Mouse (Mus musculus): ENCODE results near the gene Cngb1. TPM values are rescaled to one million over a fixed set of nuclear protein-coding genes. Genes with fewer than 3 reads are reported as not detected.
"Not testable (repeated sequence)": the region's sequence is repeated elsewhere in the genome, so short reads cannot be mapped to it uniquely, and the experiment has no call there.

Cngb1 gene
- polyA plus RNA-seq, 1 experiment = 0.46 TPM

DNA sequence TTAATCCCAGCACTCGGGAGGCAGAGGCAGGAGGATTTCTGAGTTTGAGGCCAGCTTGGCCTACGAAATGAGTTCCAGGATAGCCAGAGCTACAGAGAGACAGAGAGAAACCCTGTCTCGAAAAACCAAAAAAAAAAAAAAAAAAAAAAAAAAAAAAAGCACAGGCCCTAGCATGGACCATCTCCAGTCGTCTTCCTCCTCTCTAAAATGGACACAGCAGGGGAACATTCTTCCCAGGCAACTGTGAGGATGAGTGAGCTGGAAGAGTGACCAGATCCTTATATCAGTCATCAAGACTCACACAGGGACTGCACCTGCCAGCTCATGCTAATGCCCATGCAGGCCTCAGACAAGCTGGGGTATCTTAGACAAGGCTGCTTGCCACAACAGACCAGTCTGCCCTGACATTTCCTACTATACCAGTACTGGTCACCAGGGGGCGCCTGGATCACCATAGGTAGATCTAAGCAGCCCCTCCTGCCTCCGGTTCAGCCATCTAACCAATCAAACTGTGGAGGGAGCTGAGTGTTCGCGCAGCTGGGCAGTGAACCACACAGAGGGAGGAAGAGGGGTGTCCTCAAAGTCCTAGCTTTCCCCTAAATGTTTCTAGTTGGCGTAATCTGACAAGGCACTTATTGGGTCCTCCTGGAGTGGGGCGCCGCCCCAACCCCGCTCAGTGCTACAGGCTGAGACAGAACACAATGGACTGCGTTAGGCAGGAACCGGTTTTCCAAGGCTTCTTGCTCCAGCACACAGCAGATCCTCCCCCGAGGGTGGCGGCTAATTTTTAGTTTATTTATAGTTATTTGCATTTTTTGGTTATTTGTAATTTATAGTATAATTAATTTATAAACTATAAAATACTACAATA is 51.6 kb downstream of the Cngb1 start:
- DNase-seq (ENCODE audit: low read depth, low spot score) = peak; percentile 83
- 19% methylated on average over 16 of the region's 16 CpGs for WGBS

DNA sequence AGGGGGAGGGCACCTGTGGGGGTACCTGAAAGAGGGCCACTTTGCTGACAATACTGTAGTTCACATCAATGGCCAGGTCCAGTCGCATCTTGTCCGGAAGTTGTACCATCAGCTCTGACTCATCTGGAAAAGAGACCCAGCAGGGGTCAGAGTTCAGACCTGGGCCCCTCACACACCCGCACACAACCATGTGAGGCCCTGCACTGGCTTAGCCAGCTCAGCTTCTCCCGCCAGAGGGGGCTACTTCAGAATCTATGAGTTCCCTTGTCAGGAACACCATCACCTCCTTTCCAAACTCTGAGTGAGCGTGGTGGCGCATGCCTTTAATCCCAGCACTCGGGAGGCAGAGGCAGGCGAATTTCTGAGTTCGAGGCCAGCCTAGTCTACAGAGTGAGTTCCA is 54.3 kb downstream of the Cngb1 start:
- 54% methylated on average over 9 of the region's 9 CpGs for WGBS
- no peak for DNase-seq (ENCODE audit: low read depth, low spot score)

DNA sequence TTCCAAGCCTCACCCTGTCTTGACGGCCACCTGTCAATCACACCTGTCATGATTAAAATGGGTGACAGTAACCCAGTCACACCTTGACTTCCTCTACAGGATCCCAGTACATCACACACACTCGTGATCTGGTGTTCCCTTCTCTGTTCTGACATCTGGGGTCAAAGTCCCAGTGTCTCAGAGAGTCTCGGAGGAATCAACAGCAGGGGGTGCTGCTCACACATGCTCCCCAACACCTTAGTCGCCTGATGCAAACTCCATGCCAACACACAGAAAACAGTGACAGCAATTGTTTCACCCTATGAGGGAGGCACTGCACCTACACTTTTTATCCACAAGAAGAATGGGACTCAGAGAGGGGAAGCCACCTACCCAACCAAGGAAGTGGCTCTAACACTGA is 56.5 kb downstream of the Cngb1 start:
- no peak for DNase-seq (ENCODE audit: low read depth, low spot score)
- WGBS = 22% methylated on average over 4 of the region's 4 CpGs

DNA sequence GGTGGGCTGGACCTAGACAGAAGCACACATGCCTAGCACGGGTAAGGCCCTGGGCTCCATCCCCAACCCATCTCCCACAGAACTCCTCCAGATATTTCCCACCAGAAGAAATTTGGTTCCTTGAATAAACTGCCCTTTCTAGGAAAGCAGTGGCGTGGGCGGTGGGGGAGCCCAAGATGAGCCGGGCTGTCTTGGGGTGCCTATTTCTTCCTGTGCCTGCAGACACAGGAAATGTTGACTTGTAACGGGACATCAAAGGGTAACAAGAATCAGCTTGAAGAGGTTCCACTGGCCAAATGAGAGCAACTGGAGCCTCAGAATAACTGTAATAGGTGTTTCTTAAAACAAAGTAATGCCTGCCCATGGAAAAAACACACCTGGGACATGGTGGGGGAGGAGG is 59.1 kb downstream of the Cngb1 start:
- WGBS = 77% methylated on average over 5 of the region's 5 CpGs

DNA sequence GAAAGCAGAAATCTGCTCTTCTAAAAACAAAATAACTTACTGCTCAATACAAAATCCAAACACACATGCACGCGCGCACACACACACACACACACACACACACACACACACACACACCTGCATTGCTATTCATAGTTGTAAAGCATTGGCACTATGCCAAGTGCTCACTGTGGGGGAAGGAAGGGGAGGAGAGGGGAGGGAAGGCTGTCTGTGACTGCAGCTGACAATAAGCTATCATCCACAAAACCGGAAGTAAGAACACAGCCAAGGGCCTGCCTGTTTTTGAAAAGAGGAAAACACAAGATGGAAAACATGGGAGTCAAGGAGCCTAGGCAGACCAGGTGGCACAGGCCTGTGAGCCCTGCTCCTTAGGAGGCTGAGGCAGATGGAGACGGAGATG is 61.2 kb downstream of the Cngb1 start:
- WGBS = 18% methylated on average over 5 of the region's 5 CpGs
- peak; percentile 51 for DNase-seq (ENCODE audit: low read depth, low spot score)

More for the DNA sequence above, 59.1 kb downstream of the Cngb1 start:
- DNase-seq (ENCODE audit: low read depth, low spot score) = no peak

DNA sequence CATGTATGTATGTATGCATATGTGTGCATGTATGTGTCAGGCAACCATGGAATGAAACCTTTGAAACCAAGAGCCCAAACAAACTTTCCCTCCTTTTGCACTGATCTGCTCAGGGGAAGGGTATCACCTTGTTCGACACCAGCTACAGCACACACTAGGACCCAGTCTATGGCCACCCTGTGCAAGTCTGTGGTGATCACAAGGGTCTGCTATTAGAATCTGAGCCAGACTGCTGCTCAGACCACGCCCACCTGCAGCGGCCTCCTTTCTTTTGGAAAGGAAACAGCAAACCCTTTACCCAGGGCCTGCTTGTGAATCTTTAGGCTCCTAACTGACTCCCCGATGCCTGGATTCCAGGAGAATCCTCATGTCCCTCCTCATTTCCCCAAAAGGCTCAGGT is 62.5 kb downstream of the Cngb1 start:
- WGBS = 78% methylated on average over 4 of the region's 4 CpGs
- DNase-seq (ENCODE audit: low read depth, low spot score) = no peak

DNA sequence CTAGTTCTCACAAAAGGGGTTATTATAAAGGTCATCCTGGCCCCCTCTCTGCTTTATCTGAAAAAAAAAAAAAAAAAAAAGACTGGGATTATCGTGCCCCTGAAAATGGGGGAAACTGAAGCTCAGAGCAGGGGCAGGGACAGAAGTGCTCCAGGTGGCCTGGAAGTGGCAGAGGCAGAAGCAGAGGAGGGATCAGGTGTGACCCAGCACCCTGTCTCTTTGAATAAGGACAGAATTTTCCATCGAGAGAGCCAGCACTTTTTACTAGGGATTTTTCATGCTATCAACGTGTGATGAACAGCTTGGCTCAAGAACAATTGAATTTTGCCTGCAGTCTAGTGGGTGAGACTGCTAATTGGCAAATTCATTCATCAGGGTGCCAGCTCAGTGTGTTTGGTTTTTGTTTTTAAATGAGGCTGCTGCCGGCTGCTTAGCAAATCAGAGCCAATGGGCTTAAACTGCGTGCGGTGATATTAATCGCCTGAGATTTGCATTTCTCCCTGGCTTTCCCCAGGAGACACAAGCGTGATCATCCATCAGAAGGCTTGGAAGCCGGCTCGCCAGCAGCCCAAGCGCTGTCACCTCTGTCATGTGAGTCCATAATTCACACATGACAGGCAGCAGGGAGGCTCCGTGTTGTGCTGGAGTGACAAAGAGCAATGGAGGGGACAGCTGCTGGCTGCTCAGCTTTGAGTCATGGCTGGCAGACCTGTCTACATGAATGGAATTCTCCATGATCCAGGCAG is 63.4 kb downstream of the Cngb1 start:
- no peak for DNase-seq (ENCODE audit: low read depth, low spot score)
- WGBS = 53% methylated on average over 12 of the region's 12 CpGs

DNA sequence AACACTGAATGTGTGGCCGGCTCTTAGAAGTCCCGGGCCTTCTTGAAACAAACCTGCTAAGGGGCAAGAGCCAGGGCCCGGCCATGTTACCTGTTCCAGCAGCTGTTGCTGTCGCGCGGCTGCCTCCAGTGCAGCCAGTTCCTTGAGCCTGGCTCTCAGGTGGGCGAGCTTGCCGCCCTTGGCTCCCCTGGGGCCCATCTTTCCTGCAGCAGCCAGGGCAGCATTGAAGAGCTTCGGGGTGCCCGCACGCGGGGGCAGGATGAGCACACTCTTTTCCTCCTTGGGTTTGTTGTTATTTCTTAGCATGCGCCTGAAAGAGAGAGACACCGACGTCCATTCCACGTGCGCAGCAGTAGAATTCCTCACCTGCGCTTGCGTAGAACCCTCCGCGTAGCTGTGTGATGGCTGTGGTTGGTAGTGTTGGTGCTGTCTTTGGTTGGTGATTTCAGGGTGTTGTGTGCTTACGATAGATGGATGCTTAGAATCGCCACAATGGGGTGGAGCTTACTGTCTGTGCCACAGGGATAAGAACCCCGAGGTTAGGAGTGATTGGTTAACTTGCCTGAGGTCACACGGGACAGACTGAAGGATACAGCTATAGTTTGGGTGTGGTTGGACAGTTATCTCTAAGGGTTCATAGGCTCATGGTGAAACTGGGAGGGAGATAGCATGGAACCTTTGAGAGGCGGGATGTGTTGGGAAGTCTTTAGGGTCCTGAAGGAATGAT is 64.1 kb downstream of the Cngb1 start:
- 88% methylated on average over 26 of the region's 26 CpGs for WGBS
- DNase-seq (ENCODE audit: low read depth, low spot score) = no peak

DNA sequence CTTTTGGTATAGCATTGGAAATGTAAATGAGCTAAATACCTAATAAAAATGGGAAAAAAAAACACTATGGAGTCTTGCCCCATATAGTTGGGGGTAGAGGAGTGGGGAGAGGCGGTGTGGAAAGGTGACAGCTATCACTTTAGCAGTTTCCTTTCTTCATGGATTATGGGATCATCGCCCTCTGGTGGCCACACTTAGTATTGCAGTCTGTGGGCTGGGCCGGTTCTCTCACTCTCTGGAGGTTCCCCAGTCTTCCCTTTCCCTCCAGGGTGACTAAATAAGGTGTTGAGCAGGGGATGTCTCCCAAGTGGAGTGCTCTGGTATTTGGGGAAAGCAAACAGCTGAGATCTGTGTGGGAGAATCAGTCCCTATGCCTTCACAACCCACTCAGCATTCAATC is 70.7 kb downstream of the Cngb1 start:
- peak; percentile 51 for DNase-seq (ENCODE audit: low read depth, low spot score)
- 3% methylated on average over 3 of the region's 3 CpGs for WGBS

DNA sequence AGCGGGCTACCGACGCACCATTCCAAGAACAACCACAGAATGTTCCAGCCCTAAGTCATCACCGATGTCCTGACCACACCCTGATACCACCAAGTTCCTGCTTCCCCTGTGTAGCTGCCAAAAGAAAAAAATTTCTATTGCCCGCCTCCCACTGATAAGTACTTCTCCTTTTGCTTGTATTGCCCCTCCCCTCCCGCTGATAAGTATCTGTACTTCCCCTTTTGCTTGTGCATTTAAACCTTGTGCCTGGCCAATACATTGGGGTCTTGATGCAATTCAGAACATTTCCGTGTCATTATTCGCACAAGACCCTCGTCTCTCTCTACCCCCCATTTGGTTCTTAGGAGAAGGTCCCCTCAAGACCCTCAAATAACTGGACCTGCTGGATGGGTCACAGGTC is 76.3 kb downstream of the Cngb1 start:
- not testable (repeated sequence) for DNase-seq (ENCODE audit: low read depth, low spot score)
- 79% methylated on average over 9 of the region's 9 CpGs for WGBS

DNA sequence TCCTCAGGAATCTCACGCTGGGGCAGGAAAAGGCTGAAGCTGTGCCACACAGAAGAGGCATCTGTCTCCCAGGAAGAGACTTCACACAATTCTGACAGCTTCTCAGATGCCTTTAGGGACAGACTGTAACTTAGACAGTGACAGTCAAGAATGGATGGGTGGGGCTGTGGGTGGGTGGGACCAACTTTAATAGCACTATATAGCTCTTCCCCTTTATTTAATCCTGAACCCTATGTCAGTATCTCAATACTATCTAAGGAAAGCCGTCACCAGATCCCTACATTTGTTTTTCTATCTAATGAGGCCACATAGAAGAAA is 79.3 kb downstream of the Cngb1 start:
- DNase-seq (ENCODE audit: low read depth, low spot score) = no peak
- WGBS = 46% methylated on average over 2 of the region's 2 CpGs

DNA sequence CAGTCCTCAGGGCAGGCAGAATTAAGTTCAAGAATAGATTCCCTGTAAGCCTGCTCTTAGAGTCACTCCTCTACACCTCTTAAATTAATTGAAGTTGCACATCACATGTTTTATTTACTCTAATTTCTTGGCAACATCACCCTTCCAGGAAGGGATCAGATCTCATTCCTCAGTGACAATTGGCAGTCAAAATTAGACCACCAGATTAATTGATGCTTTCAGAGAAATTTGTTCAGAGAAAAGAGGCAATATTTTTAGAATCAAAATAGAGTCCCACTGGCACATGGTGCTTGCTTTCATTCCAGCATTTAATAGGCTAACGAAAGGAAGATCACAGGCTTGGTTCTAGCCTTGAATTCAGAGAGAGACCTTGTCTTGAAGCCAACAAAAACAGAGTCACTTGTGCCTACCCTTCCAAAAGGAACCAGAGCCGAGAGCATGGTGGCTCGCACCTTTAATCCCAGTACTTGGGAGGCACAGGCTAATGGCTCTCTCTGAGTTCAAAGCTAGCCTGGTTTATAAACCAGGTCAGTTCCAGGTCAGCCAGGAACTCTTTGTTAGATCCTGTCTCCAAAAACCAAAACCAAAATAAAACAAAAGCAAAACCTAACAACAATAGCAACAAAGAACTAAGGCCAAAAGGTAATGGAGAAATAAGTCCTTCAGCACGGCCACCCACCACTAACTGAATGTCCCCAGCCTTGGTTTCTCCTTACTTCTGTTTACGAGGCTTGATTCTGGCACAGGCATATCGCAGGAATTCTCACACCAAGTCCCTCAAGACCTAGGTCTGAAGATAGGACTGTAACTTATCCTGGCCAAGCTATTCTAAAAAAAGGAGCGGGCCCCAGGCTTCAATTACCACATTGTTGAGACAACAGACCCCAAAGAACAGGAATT is 79.9 kb downstream of the Cngb1 start:
- 55% methylated on average over 7 of the region's 7 CpGs for WGBS
- no peak for DNase-seq (ENCODE audit: low read depth, low spot score)

DNA sequence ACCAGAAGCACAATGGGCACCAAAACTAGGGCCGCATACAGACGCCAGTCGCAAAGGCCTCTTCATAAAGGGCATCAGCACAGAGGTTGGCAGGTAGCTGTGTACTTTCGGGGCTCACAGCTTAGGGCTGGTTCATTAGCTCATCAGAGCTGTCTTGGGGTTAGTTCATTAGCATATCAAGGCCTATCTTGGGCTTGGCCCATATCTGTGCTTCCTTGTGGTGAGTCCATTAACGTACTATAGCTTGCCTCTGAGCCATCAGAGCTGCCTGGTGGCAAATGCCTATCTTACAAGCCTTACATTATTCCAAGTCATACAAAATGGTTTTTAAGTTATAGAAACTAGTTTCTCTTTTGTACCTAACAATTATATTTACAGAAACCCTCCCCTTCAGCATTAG is 82.4 kb downstream of the Cngb1 start:
- no peak for DNase-seq (ENCODE audit: low read depth, low spot score)
- WGBS = 91% methylated on average over 5 of the region's 5 CpGs

DNA sequence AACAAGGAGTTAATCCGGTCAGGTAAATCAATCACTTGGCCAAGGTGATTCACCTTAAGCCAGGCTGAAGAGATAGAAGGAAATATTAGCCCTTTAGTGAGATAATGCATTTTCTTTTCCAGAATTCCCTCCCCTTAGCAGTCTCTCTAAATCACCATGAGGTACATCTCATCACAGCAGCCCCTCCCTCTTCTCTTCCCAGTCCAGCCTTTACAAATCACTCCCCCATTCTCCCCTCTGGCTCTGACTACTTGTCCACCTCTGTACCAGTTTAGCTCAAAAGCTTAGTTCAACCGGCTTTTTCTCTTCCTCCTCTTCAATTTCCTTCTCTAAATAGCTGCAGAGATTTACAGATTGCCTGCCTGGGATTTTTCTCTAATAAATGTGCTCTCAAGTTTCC is 85.3 kb downstream of the Cngb1 start:
- WGBS = 13% methylated on average over 2 of the region's 2 CpGs
- DNase-seq (ENCODE audit: low read depth, low spot score) = no peak

DNA sequence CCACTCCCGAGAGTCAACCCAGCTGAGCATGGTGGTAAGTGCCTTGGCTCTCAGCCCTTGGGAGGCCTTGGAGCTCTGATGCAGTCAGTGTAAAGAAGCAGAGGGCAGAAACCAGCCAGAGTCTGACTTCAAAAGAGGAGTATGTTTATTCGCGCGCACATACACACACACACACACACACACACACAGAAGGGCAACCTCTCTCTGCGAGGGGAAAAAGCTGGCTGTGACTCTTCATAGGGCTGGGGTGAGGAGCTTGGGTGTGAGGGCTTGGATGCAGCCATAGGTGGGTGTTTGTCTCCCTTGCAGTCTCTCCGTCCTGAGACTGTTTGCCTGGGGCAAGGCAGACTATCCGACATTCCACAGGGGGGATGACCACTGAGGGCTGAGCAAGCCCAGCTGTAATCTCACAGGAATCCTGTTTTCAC is 85.8 kb downstream of the Cngb1 start:
- WGBS = 38% methylated on average over 7 of the region's 7 CpGs
- no peak for DNase-seq (ENCODE audit: low read depth, low spot score)

DNA sequence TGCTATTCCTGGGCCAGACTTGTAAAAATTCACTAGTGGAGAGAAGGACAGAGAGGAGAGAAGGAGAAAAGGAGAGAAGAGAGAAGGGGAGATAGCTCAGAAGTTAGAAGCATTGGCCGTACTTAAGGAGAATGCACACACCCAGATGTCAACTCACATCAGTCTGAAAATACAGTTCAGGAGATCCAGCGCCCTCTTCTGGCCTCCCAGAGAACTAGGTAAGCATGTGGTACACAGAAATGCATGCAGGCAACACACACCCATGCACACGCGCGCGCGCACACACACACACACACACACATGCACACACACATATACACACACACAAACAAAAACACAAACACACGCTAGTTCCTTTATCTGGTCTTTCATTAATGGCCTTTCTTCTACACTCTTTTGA is 86.8 kb downstream of the Cngb1 start:
- WGBS = 87% methylated on average over 8 of the region's 8 CpGs
- no peak for DNase-seq (ENCODE audit: low read depth, low spot score)

DNA sequence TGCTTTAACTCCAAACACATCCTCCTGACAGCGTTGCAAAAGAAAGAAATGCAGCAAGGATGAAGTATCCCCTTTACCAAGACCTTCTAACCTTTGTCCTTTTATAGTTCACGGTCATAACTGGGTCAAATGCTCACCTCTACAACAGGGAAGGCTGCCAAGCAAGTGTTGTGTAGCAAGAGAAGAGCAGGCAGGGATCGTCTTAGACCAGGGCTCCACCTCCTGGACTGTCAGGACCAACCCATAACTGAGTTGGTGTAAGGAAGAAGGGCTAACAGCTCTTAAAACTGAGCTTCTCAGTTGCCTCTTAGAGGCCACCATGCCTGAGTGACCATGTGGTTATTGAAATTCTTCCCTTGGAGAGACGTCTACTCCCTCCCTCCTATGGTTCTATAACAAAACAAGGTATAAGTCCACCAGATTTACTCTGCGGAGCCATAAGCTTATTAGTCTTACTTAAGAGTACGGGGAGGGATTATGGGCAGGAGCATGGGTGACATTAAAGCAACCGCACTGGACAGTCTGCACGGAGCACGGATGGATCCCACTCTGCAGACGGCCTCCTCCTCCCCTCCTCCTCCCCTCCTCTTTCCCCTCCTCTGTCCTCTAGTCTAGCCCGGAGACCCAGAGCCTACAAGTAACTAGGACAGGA is 90.5 kb downstream of the Cngb1 start:
- 65% methylated on average over 11 of the region's 11 CpGs for WGBS
- DNase-seq (ENCODE audit: low read depth, low spot score) = no peak

DNA sequence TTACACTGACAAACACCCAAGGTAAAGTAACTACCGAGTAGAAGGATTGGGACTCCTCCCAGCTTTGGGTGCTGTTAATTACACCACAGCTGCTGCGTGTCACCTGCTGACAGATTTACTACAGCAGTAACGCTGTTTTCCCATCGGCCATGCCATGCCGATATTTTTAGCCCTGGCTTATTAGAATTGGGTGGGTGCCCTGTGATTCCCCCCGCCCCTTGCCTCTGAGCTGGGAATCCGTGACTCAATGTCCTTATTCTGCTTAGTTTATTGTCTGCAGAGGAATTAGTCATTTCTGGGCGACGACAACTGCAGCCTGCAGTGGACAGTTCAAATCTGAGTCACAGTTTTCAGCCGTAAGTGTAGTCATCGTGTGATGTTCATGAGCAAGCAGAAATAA is 96.5 kb downstream of the Cngb1 start:
- no peak for DNase-seq (ENCODE audit: low read depth, low spot score)
- WGBS = 5% methylated on average over 11 of the region's 11 CpGs

DNA sequence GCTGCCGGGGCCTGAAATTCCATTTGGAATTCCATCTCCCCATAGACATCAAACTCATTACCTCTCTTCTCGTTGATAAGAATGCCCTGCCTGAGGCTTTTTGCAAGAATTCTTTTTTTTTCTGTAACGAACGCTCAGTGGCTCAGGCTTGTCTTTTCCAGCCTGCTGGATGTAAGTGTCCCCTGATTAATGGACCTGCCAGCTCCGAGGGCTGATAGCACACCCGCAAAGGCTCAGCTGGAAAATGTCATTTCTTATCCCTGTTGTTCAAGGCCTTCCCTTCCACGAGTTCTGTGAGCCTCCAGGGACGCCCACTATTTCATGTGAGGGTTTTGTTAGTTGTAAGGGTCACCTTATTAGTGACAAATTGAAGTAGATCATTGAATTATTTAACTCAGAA is 100.4 kb downstream of the Cngb1 start:
- WGBS = 57% methylated on average over 8 of the region's 8 CpGs
- DNase-seq (ENCODE audit: low read depth, low spot score) = no peak

Data from large intestine, adult 2 months (tissue).